Mouse (Mus musculus) Patski (cell line): ENCODE measurements around the gene Cd93. TPM values are rescaled to one million over a fixed set of nuclear protein-coding genes. Genes with fewer than 3 reads are reported as not detected.

ENCODE experiments used
- ATAC-seq: fragments of 100-300 bp; one replicate; pipeline ENCODE4 v1.8.0; 2021
- CTCF ChIA-PET: fragments of 350-600 bp; sonication (Branson Sonifier 250); formaldehyde crosslinking; loops from one replicate; lab custom pipeline; 2022; ENCODE audit warnings: inconsistent platforms; lab: Charles Lee
- POLR2A ChIA-PET: fragments of 350-600 bp; sonication (Branson Sonifier 250); formaldehyde crosslinking; loops from one replicate; lab custom pipeline; 2022; ENCODE audit warnings: antibody characterized with exemption, inconsistent platforms; lab: Charles Lee
- DNase-seq: peaks from one replicate; pipeline ENCODE4 v3.0.0-alpha.2; 2011; ENCODE audit warnings: low read depth, low spot score
- H3K27me3 ChIP-seq: fragments of 371-371 bp; one replicate; pipeline ENCODE4 v1.5.1; 2021
- CTCF ChIP-seq: fragments of 100-300 bp; IDR thresholded peaks from one replicate; pipeline ENCODE4 v1.5.1; 2021
- in situ Hi-C: fragments of 300-500 bp; cut with MboI; formaldehyde crosslinking; loops from 3 replicates; pipeline ENCODE4 v1.11.1; 2018; ENCODE audit warnings: low pct_unique_long_range_greater_than_20kb, mixed read lengths
- polyA plus RNA-seq: library from polyadenylated mRNA; unstranded; gene quantifications from one replicate; pipeline ENCODE4 v1.2.3, GENCODE M21; 2021

Gene Cd93
- polyA plus RNA-seq = 0.01 TPM

- DNase-seq (no peak), ATAC-seq (no peak)
- no peak for TF ChIP-seq CTCF
- in situ Hi-C loops = no loop called here
- ChIA-PET POLR2A (no interaction called here), CTCF (interaction anchor here (0.9 to 1.2 kb wide), 2 partner anchors 16 to 32 kb away, joined by 3 read pairs; no protein-coding TSS in a partner anchor)
- H3K27me3 ChIP-seq = no peaks in the 10 kb centered on the region
Measured at GRCm38 (mm10) chr2:148443249-148443958, at the start of gene Cd93. Gene Cd93 (minus strand): TSS chr2:148443563.

GRCm38 (mm10) chr2:148492108-148492507 lies 48.7 kb upstream of the Cd93 start:
- POLR2A ChIA-PET = interaction anchor here (0.7 kb wide), 1 partner anchor 73 kb away, joined by 4 read pairs; no protein-coding TSS in a partner anchor
- ATAC-seq = no peak
- in situ Hi-C loops = no loop called here

GRCm38 (mm10) chr2:148490150-148490549 lies 46.8 kb upstream of the Cd93 start:
- CTCF ChIA-PET = no interaction called here
- POLR2A ChIA-PET = no interaction called here
- ATAC-seq (no peak), DNase-seq (no peak)
- H3K27me3 ChIP-seq = no peaks in the 10 kb centered on the region
- in situ Hi-C loops = no loop called here
- TF ChIP-seq CTCF = no peak

More at GRCm38 (mm10) chr2:148492108-148492507, 48.7 kb upstream of the Cd93 start:
- CTCF ChIA-PET = interaction anchor here (1.1 kb wide), 1 partner anchor 15 kb away, joined by 3 read pairs; no protein-coding TSS in a partner anchor
- H3K27me3 ChIP-seq = no peaks in the 10 kb centered on the region
- DNase-seq = no peak
- TF ChIP-seq CTCF = no peak

- TF ChIP-seq CTCF = no peak
- ChIA-PET CTCF (interaction anchor here (0.9 to 1.1 kb wide), 2 partner anchors 13 to 58 kb away, joined by 3 read pairs; no protein-coding TSS in a partner anchor), POLR2A (no interaction called here)
- no peaks in the 10 kb centered on the region for H3K27me3 ChIP-seq
- ATAC-seq = no peak
- in situ Hi-C loops = no loop called here
- DNase-seq = no peak
Measured at GRCm38 (mm10) chr2:148488885-148489284, 45.5 kb upstream of the Cd93 start.

GRCm38 (mm10) chr2:148485576-148485975 lies 42.2 kb upstream of the Cd93 start:
- POLR2A ChIA-PET = no interaction called here
- in situ Hi-C loops = no loop called here
- CTCF ChIA-PET = no interaction called here
- no peaks in the 10 kb centered on the region for H3K27me3 ChIP-seq
- DNase-seq = no peak
- no peak for TF ChIP-seq CTCF
- no peak for ATAC-seq

GRCm38 (mm10) chr2:148480376-148480775 lies 37.0 kb upstream of the Cd93 start:
- DNase-seq = no peak
- ChIA-PET POLR2A (no interaction called here), CTCF (no interaction called here)
- TF ChIP-seq CTCF = no peak
- H3K27me3 ChIP-seq = no peaks in the 10 kb centered on the region
- ATAC-seq = no peak
- in situ Hi-C loops = no loop called here

- H3K27me3 ChIP-seq = no peaks in the 10 kb centered on the region
- in situ Hi-C loops = no loop called here
- ChIA-PET POLR2A (interaction anchor here (0.6 kb wide), 1 partner anchor 59 kb away, joined by 3 read pairs; no protein-coding TSS in a partner anchor), CTCF (interaction anchor here (1.0 to 1.5 kb wide), 3 partner anchors 23 to 69 kb away, joined by 3 read pairs; no protein-coding TSS in a partner anchor)
- ATAC-seq (peak; percentile 99), DNase-seq (peak; percentile 72)
- TF ChIP-seq CTCF = no peak
Measured at GRCm38 (mm10) chr2:148478141-148478701, 34.9 kb upstream of the Cd93 start.

- DNase-seq = no peak
- TF ChIP-seq CTCF = no peak
- ChIA-PET POLR2A (interaction anchor here (0.6 kb wide), 1 partner anchor 60 kb away, joined by 3 read pairs; no protein-coding TSS in a partner anchor), CTCF (interaction anchor here (1.3 kb wide), 1 partner anchor 15 kb away, joined by 3 read pairs; no protein-coding TSS in a partner anchor)
- H3K27me3 ChIP-seq = no peaks in the 10 kb centered on the region
- in situ Hi-C loops = no loop called here
- ATAC-seq = no peak
Measured at GRCm38 (mm10) chr2:148477346-148477745, 34.0 kb upstream of the Cd93 start.

GRCm38 (mm10) chr2:148476576-148476975 lies 33.2 kb upstream of the Cd93 start:
- no peak for ATAC-seq
- CTCF ChIA-PET = interaction anchor here (1.3 to 2.0 kb wide), 3 partner anchors 9 to 33 kb away, joined by 3 to 6 read pairs (median 3); no protein-coding TSS in a partner anchor
- no peak for DNase-seq
- in situ Hi-C loops = no loop called here
- H3K27me3 ChIP-seq = no peaks in the 10 kb centered on the region
- TF ChIP-seq CTCF = no peak
- POLR2A ChIA-PET = no interaction called here

- no peaks in the 10 kb centered on the region for H3K27me3 ChIP-seq
- CTCF ChIA-PET = interaction anchor here (1.3 to 2.0 kb wide), 3 partner anchors 9 to 32 kb away, joined by 3 to 6 read pairs (median 3); no protein-coding TSS in a partner anchor
- TF ChIP-seq CTCF = no peak
- DNase-seq = no peak
- no peak for ATAC-seq
- POLR2A ChIA-PET = no interaction called here
- in situ Hi-C loops = no loop called here
Measured at GRCm38 (mm10) chr2:148475879-148476495, 32.6 kb upstream of the Cd93 start.
